Comparison of ENCODE assay signal across 15 mouse cellular contexts in genomic region chr1:42496433-42496832, GRCm38 (mm10).
"Had no signal": no experiment of that assay in that cellular context is flagged by ENCODE, and none has a peak within 500 bp of the region (broad histone marks: within the 10 kb centered on the region; RNA-seq: fewer than 3 reads in every experiment).

No protein-coding gene starts in this region.

- H3K9me3 ChIP-seq: limb, embryonic 10.5 days; limb, embryonic 13.5 days had no signal

- H3K4me3 ChIP-seq: layer of hippocampus, adult 2 months; limb, embryonic 10.5 days; limb, embryonic 13.5 days had no signal

- H3K36me3 ChIP-seq: limb, embryonic 10.5 days; limb, embryonic 13.5 days had no signal

- H3K27ac ChIP-seq: layer of hippocampus, adult 2 months; limb, embryonic 10.5 days; limb, embryonic 13.5 days; liver, embryonic 14.5 days; stomach, postnatal 0 days had no signal

- H3K4me2 ChIP-seq: limb, embryonic 13.5 days; midbrain, embryonic 11.5 days had no signal

- H3K9ac ChIP-seq: limb, embryonic 13.5 days; liver, embryonic 14.5 days had no signal

- DNase-seq: kidney, postnatal 14 days; layer of hippocampus, adult 9-11 months; lung, adult 2 months; lung, postnatal 14 days; lung, postnatal 4 days; midbrain, embryonic 14.5 days; thymus, adult 2 months; thymus, postnatal 14 days; thymus, postnatal 4 days had no signal
